Mouse (Mus musculus): Measurements from ENCODE around the gene Ror2. TPM values are rescaled to one million over a fixed set of nuclear protein-coding genes. Genes with fewer than 3 reads are reported as not detected.

Gene Ror2
- polyA plus RNA-seq, 1 experiment from 2014 or later: 18.8 TPM

DNA sequence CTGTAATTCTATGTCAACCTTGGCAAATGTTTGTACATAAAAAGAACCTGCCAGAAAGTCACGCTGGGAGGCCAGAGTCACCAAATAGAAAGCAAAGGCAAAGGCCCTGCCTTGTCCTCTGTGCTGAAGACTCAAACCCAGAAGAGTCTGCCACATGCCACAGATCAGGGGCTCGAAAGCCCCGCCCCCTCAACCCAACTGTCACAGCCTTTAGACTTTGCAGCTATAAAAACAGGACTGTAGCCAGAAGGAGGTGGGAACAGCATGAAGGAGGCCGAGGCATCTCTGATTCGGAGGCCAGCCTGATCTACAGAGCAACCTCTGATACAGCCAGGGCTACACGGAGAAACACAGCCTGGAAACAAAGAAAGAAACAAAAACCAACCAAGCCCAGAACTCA, 37.8 kb downstream of the Ror2 start:
- H3K4me2 ChIP-seq (replicated peaks): peak overlapping the region; percentile 43; the same call in 1 of the 2 replicates
- H3K4me3 ChIP-seq (replicated peaks): no peak overlapping the region
- peak overlapping the region; percentile 80 for H3K27ac ChIP-seq
- no peaks in the 10 kb centered on the region for H3K9me3 ChIP-seq
- ATAC-seq: peak; percentile 58
- 40% methylated on average over 6 of the region's 6 CpGs for WGBS
- H3K9ac ChIP-seq: no peak overlapping the region
- H3K36me3 ChIP-seq: no peaks in the 10 kb centered on the region
- no peaks in the 10 kb centered on the region for H3K27me3 ChIP-seq (replicated peaks)
- H3K4me1 ChIP-seq (replicated peaks): peaks cover 61% of the 10 kb centered on the region

DNA sequence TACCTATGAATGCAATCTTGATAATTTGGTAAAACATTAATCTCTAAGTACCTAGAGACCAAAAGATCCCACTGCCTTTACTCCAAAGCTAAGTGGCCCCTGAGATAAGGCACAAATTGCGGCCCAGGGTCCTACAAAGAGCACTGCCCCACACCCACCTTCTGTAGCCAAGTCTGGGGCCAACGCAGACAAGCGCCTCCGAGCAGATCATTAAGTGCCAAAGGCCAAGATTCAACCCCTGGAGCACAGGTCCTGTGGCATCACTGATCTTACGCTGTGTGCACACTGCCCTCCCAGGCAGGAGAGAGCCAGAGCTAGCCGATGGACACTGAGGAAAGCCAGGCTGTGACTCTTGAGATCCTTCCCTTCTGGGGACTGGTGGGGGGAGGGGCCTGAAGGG, 38.7 kb downstream of the Ror2 start:
- Histone ChIP-seq H3K4me1 (replicated peaks) (peaks cover 61% of the 10 kb centered on the region), H3K9me3 (no peaks in the 10 kb centered on the region), H3K27me3 (replicated peaks) (no peaks in the 10 kb centered on the region), H3K4me3 (replicated peaks) (no peak overlapping the region), H3K4me2 (replicated peaks) (peak overlapping the region; percentile 43), H3K9ac (no peak overlapping the region), H3K36me3 (no peaks in the 10 kb centered on the region), H3K27ac (peak overlapping the region; percentile 80)
- ATAC-seq: peak; percentile 78
- 41% methylated on average over 6 of the region's 6 CpGs for WGBS

DNA sequence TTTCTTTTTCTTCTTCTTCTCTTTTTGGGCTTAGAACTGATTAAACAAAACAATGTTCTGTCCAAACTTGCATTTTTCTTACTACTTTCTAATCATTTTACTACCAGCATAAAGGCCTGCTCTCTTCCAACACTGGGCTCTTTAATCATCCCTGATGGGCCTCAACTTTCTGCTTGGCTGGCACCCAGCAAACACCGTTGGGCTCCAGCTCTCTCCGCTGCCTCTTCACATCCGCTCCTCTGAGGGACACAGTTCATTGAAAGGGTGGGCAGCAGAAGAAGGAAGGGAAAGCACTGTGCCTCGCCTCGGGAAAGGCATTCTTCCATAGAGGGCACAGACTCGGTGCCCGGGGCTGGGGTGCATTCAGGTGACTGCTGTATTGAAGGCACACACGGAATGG, 41.8 kb downstream of the Ror2 start:
- H3K4me3 ChIP-seq (replicated peaks): no peak overlapping the region
- H3K9ac ChIP-seq: no peak overlapping the region
- no peak for ATAC-seq
- 53% methylated on average over 8 of the region's 8 CpGs for WGBS
- no peaks in the 10 kb centered on the region for H3K27me3 ChIP-seq (replicated peaks)
- no peak overlapping the region for H3K27ac ChIP-seq
- H3K4me2 ChIP-seq (replicated peaks): no peak overlapping the region
- no peaks in the 10 kb centered on the region; the same call in 1 of the 2 replicates for H3K36me3 ChIP-seq
- H3K4me1 ChIP-seq (replicated peaks): peaks cover 52% of the 10 kb centered on the region
- no peaks in the 10 kb centered on the region for H3K9me3 ChIP-seq

DNA sequence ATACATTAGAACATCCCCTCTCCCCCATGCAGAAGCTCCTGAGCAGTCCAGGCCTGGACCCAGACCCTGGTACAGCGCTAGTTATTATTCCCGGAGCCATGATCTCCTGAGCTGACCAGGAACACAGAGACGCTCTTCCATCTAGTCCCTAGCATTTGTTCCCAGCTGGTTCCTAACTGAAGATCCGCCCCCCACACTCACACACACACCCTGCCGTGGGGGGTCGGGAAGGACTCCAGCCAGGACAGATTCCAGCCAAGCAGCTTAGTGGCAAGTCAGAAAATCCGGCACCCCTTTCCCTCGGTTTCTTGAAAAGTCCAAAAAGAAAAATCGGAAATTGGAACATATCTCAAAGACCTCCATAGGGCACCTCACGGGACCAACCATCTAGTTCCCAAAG, 48.5 kb downstream of the Ror2 start:
- H3K4me3 ChIP-seq (replicated peaks): no peak overlapping the region
- no peaks in the 10 kb centered on the region; the same call in 1 of the 2 replicates for H3K36me3 ChIP-seq
- WGBS: 51% methylated on average over 10 of the region's 10 CpGs
- H3K9ac ChIP-seq: no peak overlapping the region
- no peaks in the 10 kb centered on the region for H3K9me3 ChIP-seq
- no peak overlapping the region for H3K4me2 ChIP-seq (replicated peaks)
- H3K4me1 ChIP-seq (replicated peaks): peaks cover 57% of the 10 kb centered on the region
- H3K27me3 ChIP-seq (replicated peaks): no peaks in the 10 kb centered on the region
- H3K27ac ChIP-seq: peak overlapping the region; percentile 58
- ATAC-seq: no peak

DNA sequence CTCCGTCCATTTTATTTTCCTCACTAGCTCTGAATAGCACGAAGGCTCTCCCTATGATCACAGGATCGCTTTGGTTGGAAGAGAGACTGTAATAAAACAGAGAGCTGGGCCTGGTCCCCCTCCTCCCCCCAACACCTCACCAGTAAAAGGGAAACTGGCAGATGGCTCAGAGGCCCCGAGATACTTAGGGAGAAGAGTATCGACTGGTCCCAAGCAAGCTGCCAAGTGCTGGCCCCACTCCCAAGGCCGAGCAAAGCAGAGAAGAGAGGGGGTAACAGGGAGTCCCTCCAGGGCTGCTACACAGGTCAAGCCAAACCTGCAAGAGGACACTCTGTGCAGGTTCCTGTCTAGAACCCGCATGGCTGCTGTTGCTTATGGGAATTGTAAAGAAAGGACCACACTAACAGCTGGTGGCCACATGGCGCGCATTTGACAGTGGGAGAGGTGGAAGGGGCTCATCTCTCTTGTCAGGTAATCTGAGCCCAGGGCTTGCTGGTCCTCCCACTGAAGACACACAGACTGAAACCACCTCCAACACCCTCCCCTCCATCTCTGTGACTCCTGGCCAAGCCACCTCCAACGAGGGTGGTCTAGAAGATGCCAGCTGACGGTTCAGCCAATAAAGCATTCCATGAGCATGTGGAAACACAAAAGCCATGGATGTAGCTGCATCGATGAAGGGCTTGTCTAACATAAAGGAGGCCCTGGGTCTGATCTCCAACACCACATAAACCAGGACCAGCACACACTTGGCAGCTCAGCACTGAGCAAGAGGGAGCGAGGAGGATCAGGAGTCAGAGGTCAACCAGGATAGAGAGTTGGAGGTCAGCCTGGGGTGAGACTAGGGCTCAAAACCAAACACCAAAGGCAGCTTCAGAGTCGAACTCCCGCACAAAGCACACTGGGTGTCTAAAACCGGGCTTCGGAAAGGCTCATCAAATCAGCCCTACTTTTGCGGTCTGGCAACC, 49.2 kb downstream of the Ror2 start:
- Histone ChIP-seq H3K27ac (peak overlapping the region; percentile 58), H3K4me3 (replicated peaks) (no peak overlapping the region), H3K36me3 (no peaks in the 10 kb centered on the region; the same call in 1 of the 2 replicates), H3K4me2 (replicated peaks) (peak overlapping the region; percentile 35), H3K9me3 (no peaks in the 10 kb centered on the region), H3K27me3 (replicated peaks) (no peaks in the 10 kb centered on the region), H3K9ac (no peak overlapping the region), H3K4me1 (replicated peaks) (peaks cover 63% of the 10 kb centered on the region)
- peak; percentile 40 for ATAC-seq
- WGBS: 28% methylated on average over 18 of the region's 18 CpGs

DNA sequence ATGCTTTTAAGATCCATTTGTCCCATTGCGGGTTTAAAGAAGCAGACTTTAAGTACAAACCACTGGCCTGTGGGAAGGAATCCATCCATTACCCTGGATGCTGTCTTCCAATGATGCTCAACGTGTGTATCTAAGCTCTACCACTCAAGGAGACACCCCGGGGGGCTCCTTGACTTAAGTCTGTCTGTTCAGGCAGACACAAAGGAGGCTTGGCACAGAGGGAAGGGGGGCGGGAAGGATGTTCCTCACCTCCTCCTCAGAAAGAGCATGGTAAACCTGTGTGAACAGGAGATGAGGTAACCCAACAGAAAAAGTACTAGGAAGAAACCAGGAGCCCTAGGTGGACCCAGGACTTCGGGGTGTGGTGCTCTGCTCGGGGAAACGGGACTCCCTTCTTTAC, 50.0 kb downstream of the Ror2 start:
- Histone ChIP-seq H3K4me2 (replicated peaks) (peak overlapping the region; percentile 35; the same call in 1 of the 2 replicates), H3K4me1 (replicated peaks) (peaks cover 69% of the 10 kb centered on the region), H3K27me3 (replicated peaks) (no peaks in the 10 kb centered on the region), H3K9ac (no peak overlapping the region), H3K27ac (peak overlapping the region; percentile 58; the same call in 1 of the 2 replicates), H3K9me3 (no peaks in the 10 kb centered on the region), H3K4me3 (replicated peaks) (no peak overlapping the region), H3K36me3 (no peaks in the 10 kb centered on the region; the same call in 1 of the 2 replicates)
- no peak for ATAC-seq
- 29% methylated on average over 7 of the region's 7 CpGs for WGBS

DNA sequence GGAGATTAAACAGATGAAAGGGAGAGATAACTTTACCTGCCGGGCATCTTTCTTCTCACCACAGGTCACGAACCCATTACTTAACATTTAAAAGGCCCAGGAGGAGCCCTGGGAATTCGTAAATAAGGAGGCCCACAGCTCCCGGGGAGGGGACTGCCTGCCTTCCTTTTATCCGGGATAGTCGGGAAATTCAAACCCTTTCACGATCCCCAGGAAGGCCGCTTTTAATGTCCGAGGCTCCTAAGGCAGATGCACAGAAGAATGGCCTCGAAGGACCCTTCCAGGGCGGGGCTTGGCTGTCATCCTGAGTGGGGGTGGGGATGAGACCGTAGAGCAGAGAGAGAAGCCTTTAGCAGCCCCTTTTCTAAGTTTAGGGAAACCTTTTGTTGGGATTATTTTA, 51.1 kb downstream of the Ror2 start:
- Histone ChIP-seq H3K36me3 (no peaks in the 10 kb centered on the region), H3K27me3 (replicated peaks) (no peaks in the 10 kb centered on the region), H3K9ac (no peak overlapping the region), H3K9me3 (no peaks in the 10 kb centered on the region), H3K4me3 (replicated peaks) (no peak overlapping the region), H3K27ac (no peak overlapping the region), H3K4me1 (replicated peaks) (peaks cover 75% of the 10 kb centered on the region), H3K4me2 (replicated peaks) (no peak overlapping the region)
- no peak for ATAC-seq
- 11% methylated on average over 12 of the region's 12 CpGs for WGBS

DNA sequence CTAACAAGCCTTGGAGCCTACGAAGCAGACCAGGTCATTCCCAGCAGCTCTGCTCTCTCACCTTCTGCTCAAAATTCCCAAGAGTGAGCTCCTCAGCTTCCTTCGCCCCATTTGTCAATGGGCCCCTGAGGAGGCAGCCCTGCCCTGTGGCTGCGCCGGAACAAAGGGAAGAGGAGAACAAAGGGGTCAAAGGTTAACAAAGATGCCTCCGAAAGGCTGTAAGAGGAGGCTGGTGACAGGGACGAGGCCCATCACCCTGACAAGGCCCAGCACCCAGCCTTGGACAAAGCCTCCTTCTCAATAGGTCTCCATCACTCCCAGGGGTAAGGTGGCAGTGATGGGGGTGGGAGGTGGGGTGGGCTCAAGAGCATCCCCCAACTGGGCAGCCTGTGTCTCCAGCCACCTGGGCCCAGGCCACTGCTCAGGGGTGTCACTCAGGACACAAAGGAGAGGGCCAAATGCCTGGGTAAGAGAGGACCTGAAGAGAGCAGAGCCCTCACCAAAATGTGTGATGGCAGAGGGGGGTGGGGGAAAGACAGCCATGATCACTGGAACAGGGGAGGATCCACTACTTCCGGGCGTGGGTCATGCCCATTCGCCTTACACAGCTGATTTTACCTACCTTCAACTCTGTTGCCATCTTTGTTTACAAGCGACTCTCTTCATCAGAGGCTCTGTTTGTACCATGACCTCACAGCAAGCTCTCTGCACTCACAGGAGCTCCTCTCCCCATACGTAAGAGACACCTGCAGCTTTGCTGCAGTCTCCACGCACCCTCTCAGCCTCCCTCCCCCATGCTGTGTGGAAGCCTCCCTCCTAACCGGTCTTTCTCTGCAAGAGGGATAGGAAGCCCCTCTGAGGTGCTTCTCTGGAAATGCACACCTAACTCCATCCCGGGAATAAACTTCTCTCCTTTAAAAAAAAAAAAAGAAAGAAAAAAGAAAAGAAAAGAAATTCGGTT, 51.8 kb downstream of the Ror2 start:
- ATAC-seq: no peak
- H3K27me3 ChIP-seq (replicated peaks): no peaks in the 10 kb centered on the region
- peaks cover 75% of the 10 kb centered on the region for H3K4me1 ChIP-seq (replicated peaks)
- H3K36me3 ChIP-seq: no peaks in the 10 kb centered on the region
- no peak overlapping the region for H3K4me2 ChIP-seq (replicated peaks)
- WGBS: 45% methylated on average over 15 of the region's 15 CpGs
- H3K9me3 ChIP-seq: no peaks in the 10 kb centered on the region
- H3K27ac ChIP-seq: peak overlapping the region; percentile 45; the same call in 1 of the 2 replicates
- no peak overlapping the region for H3K4me3 ChIP-seq (replicated peaks)
- no peak overlapping the region for H3K9ac ChIP-seq

DNA sequence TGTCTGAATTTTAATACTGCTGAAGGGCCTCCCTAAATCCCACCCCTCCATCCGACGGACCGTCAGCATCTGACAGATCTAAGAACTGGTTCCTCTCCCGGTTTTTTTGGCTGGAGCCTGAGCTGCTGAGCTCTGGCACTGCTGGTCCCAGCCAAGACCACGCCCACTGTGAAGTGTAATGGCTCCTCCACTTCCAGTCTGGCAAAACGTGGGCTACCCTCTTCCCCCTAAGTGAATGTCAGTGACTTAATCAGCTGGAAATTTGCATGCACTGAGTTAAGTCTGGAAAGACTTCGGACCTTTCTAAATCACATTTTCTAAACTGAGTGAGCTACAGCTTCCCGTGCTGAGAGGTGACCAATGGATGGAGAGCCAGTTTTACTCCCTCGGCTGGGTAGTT, 52.5 kb downstream of the Ror2 start:
- Histone ChIP-seq H3K9me3 (no peaks in the 10 kb centered on the region), H3K9ac (no peak overlapping the region), H3K27me3 (replicated peaks) (no peaks in the 10 kb centered on the region), H3K4me2 (replicated peaks) (no peak overlapping the region), H3K36me3 (no peaks in the 10 kb centered on the region), H3K4me1 (replicated peaks) (peaks cover 75% of the 10 kb centered on the region), H3K4me3 (replicated peaks) (no peak overlapping the region), H3K27ac (peak overlapping the region; percentile 45; the same call in 1 of the 2 replicates)
- no peak for ATAC-seq
- 18% methylated on average over 9 of the region's 9 CpGs for WGBS

DNA sequence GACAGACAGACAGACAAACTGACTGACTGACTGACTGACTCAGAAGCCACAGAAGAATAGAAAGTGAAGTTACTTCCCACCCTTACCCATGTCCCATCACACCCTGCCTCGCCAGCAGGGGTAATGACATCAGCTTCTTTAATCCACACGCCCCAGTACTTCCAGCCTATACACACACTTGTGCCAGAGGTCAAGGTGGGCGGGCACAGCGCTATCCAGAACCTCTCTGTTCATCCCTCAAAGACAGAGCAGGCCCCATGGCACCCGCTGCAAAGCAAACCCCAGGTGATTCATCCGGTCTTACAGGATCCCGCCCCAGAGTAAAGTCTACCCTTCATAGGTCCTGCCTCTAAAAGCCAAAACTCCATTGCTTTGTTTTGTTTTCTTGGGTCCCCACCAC, 53.5 kb downstream of the Ror2 start:
- H3K4me3 ChIP-seq (replicated peaks): no peak overlapping the region
- peak; percentile 82 for ATAC-seq
- 41% methylated on average over 7 of the region's 7 CpGs for WGBS

DNA sequence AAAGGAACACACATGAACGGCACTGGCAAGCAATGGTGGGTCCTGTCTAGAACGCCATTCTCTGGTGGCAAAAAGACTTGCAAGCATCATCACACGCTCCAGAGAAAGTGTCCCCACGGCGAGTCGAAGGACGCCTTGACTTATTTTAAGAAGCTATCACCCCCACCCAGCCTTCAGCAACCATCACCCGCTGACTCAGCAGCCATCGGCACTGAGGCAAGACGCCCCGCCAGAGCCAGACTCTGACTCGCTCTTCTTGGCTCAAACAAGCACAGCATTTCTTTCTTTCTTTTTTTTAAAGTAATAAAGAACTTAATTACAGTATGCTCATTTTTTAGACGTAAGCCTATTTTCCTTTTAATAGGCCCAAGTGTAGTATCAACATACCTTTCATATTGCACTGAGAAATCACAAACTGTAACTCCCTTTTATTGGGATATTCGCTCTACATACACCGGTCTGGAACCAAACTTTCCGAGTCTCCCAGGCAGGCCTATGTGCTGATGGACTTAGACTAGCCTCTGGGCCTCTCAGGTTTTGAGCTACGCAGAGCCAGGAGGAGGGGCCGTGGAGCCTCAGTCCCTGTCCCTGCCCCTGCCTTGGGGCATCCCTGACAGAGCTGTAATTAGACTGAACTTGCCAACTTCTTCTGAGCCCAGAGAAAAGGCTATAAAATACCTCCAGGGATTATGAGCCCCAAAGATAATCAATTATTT, 55.3 kb downstream of the Ror2 start:
- H3K4me1 ChIP-seq (replicated peaks): peaks cover 56% of the 10 kb centered on the region
- WGBS: 74% methylated on average over 18 of the region's 18 CpGs

More for the DNA sequence above, 53.5 kb downstream of the Ror2 start:
- Histone ChIP-seq H3K9me3 (no peaks in the 10 kb centered on the region), H3K4me2 (replicated peaks) (no peak overlapping the region), H3K36me3 (no peaks in the 10 kb centered on the region), H3K27ac (no peak overlapping the region), H3K4me1 (replicated peaks) (peaks cover 70% of the 10 kb centered on the region), H3K9ac (no peak overlapping the region), H3K27me3 (replicated peaks) (no peaks in the 10 kb centered on the region)

More for the DNA sequence above, 55.3 kb downstream of the Ror2 start:
- Histone ChIP-seq H3K36me3 (no peaks in the 10 kb centered on the region), H3K9me3 (no peaks in the 10 kb centered on the region), H3K4me2 (replicated peaks) (no peak overlapping the region), H3K4me3 (replicated peaks) (no peak overlapping the region), H3K27ac (no peak overlapping the region), H3K9ac (no peak overlapping the region), H3K27me3 (replicated peaks) (no peaks in the 10 kb centered on the region)
- ATAC-seq: no peak

All from intestine, embryonic 15.5 days (tissue).